Mouse (Mus musculus) stomach, postnatal 0 days (tissue): ENCODE data around the gene Scamp1.

ENCODE experiments used
- CTCF ChIP-seq: IDR thresholded peaks from 2 replicates; pipeline ENCODE4 v1.5.1; 2016; ENCODE audit warnings: antibody characterized with exemption, low read depth, mild to moderate bottlenecking, moderate library complexity
- EP300 ChIP-seq: optimal IDR thresholded peaks from 2 replicates; pipeline ENCODE3; 2016; ENCODE audit warnings: antibody characterized with exemption

- TF ChIP-seq EP300 (no peak), CTCF (peak; percentile 64)
Measured at GRCm38 (mm10) chr13:94208892-94209291, 76.8 kb downstream of the Scamp1 start.
